Mouse (Mus musculus): ENCODE data around the gene Cyp1a2. TPM values are rescaled to one million over a fixed set of nuclear protein-coding genes. Genes with fewer than 3 reads are reported as not detected.

Gene Cyp1a2
- polyA plus RNA-seq, 1 experiment from 2014 or later, result not detected

GRCm38 (mm10) chr9:57653283-57653682 is 30.2 kb downstream of the Cyp1a2 start, which contains the start of gene Csk:
Gene Csk (minus strand): TSS chr9:57653631.
- Histone ChIP-seq H3K4me2 (ENCODE audit: low read length) (no peak within 1 kb of the TSS), H3K27ac (ENCODE audit: low read length) (no peak within 1 kb of the TSS), H3K36me3 (ENCODE audit: control insufficient read depth, insufficient read depth) (no peaks in the 10 kb centered on the region), H3K9ac (replicated peaks; ENCODE audit: low read depth, low read length) (no peak within 1 kb of the TSS), H3K4me1 (replicated peaks; ENCODE audit: control insufficient read depth, insufficient read depth, low read length) (peaks cover 9% of the 10 kb centered on the region), H3K27me3 (replicated peaks; ENCODE audit: control insufficient read depth, insufficient read depth, low read length) (no peaks in the 10 kb centered on the region), H3K9me3 (ENCODE audit: control insufficient read depth, low read length) (no peaks in the 10 kb centered on the region), H3K4me3 (replicated peaks; ENCODE audit: low read length) (no peak within 1 kb of the TSS)
- WGBS, result 49% methylated on average over 5 of the region's 5 CpGs
- no peak for ATAC-seq

- 17% methylated on average over 3 of the region's 3 CpGs for WGBS
- ATAC-seq, result no peak
- H3K27ac ChIP-seq (ENCODE audit: low read length), result no peak overlapping the region
- no peak overlapping the region for H3K4me2 ChIP-seq (ENCODE audit: low read length)
- H3K9ac ChIP-seq (replicated peaks; ENCODE audit: low read depth, low read length), result no peak overlapping the region
- H3K4me1 ChIP-seq (replicated peaks; ENCODE audit: control insufficient read depth, insufficient read depth, low read length), result peaks cover 9% of the 10 kb centered on the region
- H3K36me3 ChIP-seq (ENCODE audit: control insufficient read depth, insufficient read depth), result no peaks in the 10 kb centered on the region
- no peak overlapping the region for H3K4me3 ChIP-seq (replicated peaks; ENCODE audit: low read length)
- H3K27me3 ChIP-seq (replicated peaks; ENCODE audit: control insufficient read depth, insufficient read depth, low read length), result no peaks in the 10 kb centered on the region
- no peaks in the 10 kb centered on the region for H3K9me3 ChIP-seq (ENCODE audit: control insufficient read depth, low read length)
Measured at GRCm38 (mm10) chr9:57652855-57653254, 30.6 kb downstream of the Cyp1a2 start.

GRCm38 (mm10) chr9:57652351-57652750 is 31.2 kb downstream of the Cyp1a2 start:
- 61% methylated on average over 9 of the region's 9 CpGs for WGBS
- Histone ChIP-seq H3K4me3 (replicated peaks; ENCODE audit: low read length) (no peak overlapping the region), H3K27ac (ENCODE audit: low read length) (no peak overlapping the region), H3K4me2 (ENCODE audit: low read length) (no peak overlapping the region), H3K4me1 (replicated peaks; ENCODE audit: control insufficient read depth, insufficient read depth, low read length) (peaks cover 9% of the 10 kb centered on the region), H3K36me3 (ENCODE audit: control insufficient read depth, insufficient read depth) (no peaks in the 10 kb centered on the region), H3K9me3 (ENCODE audit: control insufficient read depth, low read length) (no peaks in the 10 kb centered on the region), H3K27me3 (replicated peaks; ENCODE audit: control insufficient read depth, insufficient read depth, low read length) (no peaks in the 10 kb centered on the region), H3K9ac (replicated peaks; ENCODE audit: low read depth, low read length) (no peak overlapping the region)
- no peak for ATAC-seq

GRCm38 (mm10) chr9:57650786-57651311 is 32.7 kb downstream of the Cyp1a2 start:
- WGBS, result 40% methylated on average over 6 of the region's 6 CpGs
- no peak for ATAC-seq
- Histone ChIP-seq H3K9ac (replicated peaks; ENCODE audit: low read depth, low read length) (no peak overlapping the region), H3K27me3 (replicated peaks; ENCODE audit: control insufficient read depth, insufficient read depth, low read length) (no peaks in the 10 kb centered on the region), H3K4me1 (replicated peaks; ENCODE audit: control insufficient read depth, insufficient read depth, low read length) (peaks cover 6% of the 10 kb centered on the region), H3K4me3 (replicated peaks; ENCODE audit: low read length) (no peak overlapping the region), H3K36me3 (ENCODE audit: control insufficient read depth, insufficient read depth) (no peaks in the 10 kb centered on the region), H3K27ac (ENCODE audit: low read length) (no peak overlapping the region), H3K9me3 (ENCODE audit: control insufficient read depth, low read length) (no peaks in the 10 kb centered on the region), H3K4me2 (ENCODE audit: low read length) (no peak overlapping the region)

GRCm38 (mm10) chr9:57650130-57650785 is 33.2 kb downstream of the Cyp1a2 start:
- Histone ChIP-seq H3K9ac (replicated peaks; ENCODE audit: low read depth, low read length) (no peak overlapping the region), H3K4me2 (ENCODE audit: low read length) (no peak overlapping the region), H3K4me1 (replicated peaks; ENCODE audit: control insufficient read depth, insufficient read depth, low read length) (peaks cover 7% of the 10 kb centered on the region), H3K9me3 (ENCODE audit: control insufficient read depth, low read length) (no peaks in the 10 kb centered on the region), H3K4me3 (replicated peaks; ENCODE audit: low read length) (no peak overlapping the region), H3K27me3 (replicated peaks; ENCODE audit: control insufficient read depth, insufficient read depth, low read length) (no peaks in the 10 kb centered on the region), H3K36me3 (ENCODE audit: control insufficient read depth, insufficient read depth) (no peaks in the 10 kb centered on the region), H3K27ac (ENCODE audit: low read length) (no peak overlapping the region)
- 88% methylated on average over 6 of the region's 6 CpGs for WGBS
- ATAC-seq, result no peak

- no peak for ATAC-seq
- Histone ChIP-seq H3K4me3 (replicated peaks; ENCODE audit: low read length) (no peak overlapping the region), H3K9me3 (ENCODE audit: control insufficient read depth, low read length) (no peaks in the 10 kb centered on the region), H3K4me1 (replicated peaks; ENCODE audit: control insufficient read depth, insufficient read depth, low read length) (peaks cover 27% of the 10 kb centered on the region), H3K4me2 (ENCODE audit: low read length) (no peak overlapping the region), H3K36me3 (ENCODE audit: control insufficient read depth, insufficient read depth) (no peaks in the 10 kb centered on the region), H3K27me3 (replicated peaks; ENCODE audit: control insufficient read depth, insufficient read depth, low read length) (no peaks in the 10 kb centered on the region), H3K9ac (replicated peaks; ENCODE audit: low read depth, low read length) (no peak overlapping the region), H3K27ac (ENCODE audit: low read length) (no peak overlapping the region)
- WGBS, result 64% methylated on average over 4 of the region's 4 CpGs
Measured at GRCm38 (mm10) chr9:57647286-57648108, 36.0 kb downstream of the Cyp1a2 start.

- H3K4me3 ChIP-seq (replicated peaks; ENCODE audit: low read length), result no peak overlapping the region
- WGBS, result 34% methylated on average over 12 of the region's 12 CpGs
- no peak for ATAC-seq
- H3K4me2 ChIP-seq (ENCODE audit: low read length), result no peak overlapping the region
- no peaks in the 10 kb centered on the region for H3K36me3 ChIP-seq (ENCODE audit: control insufficient read depth, insufficient read depth)
- H3K9ac ChIP-seq (replicated peaks; ENCODE audit: low read depth, low read length), result no peak overlapping the region
- H3K9me3 ChIP-seq (ENCODE audit: control insufficient read depth, low read length), result no peaks in the 10 kb centered on the region
- no peak overlapping the region for H3K27ac ChIP-seq (ENCODE audit: low read length)
- H3K4me1 ChIP-seq (replicated peaks; ENCODE audit: control insufficient read depth, insufficient read depth, low read length), result peaks cover 32% of the 10 kb centered on the region
- no peaks in the 10 kb centered on the region for H3K27me3 ChIP-seq (replicated peaks; ENCODE audit: control insufficient read depth, insufficient read depth, low read length)
Measured at GRCm38 (mm10) chr9:57646551-57647103, 36.9 kb downstream of the Cyp1a2 start.

GRCm38 (mm10) chr9:57644944-57645893 is 38.3 kb downstream of the Cyp1a2 start:
- ATAC-seq, result peak; percentile 92
- Histone ChIP-seq H3K27ac (ENCODE audit: low read length) (peak overlapping the region; percentile 95), H3K36me3 (ENCODE audit: control insufficient read depth, insufficient read depth) (no peaks in the 10 kb centered on the region), H3K9me3 (ENCODE audit: control insufficient read depth, low read length) (no peaks in the 10 kb centered on the region), H3K4me2 (ENCODE audit: low read length) (peak overlapping the region; percentile 95), H3K4me3 (replicated peaks; ENCODE audit: low read length) (peak overlapping the region; percentile 94), H3K27me3 (replicated peaks; ENCODE audit: control insufficient read depth, insufficient read depth, low read length) (no peaks in the 10 kb centered on the region), H3K4me1 (replicated peaks; ENCODE audit: control insufficient read depth, insufficient read depth, low read length) (peaks cover 41% of the 10 kb centered on the region), H3K9ac (replicated peaks; ENCODE audit: low read depth, low read length) (peak overlapping the region; percentile 99)
- under 1% methylated on average over 55 of the region's 85 CpGs for WGBS
